Mouse (Mus musculus): ENCODE data around the gene Eln. TPM values are rescaled to one million over a fixed set of nuclear protein-coding genes. Genes with fewer than 3 reads are reported as not detected.
A peak's percentile ranks its signal among the peaks of the same experiment; 100 is the strongest.

Eln gene
- total and polyA plus RNA-seq, 3 experiments: not detected

- Histone ChIP-seq H3K9ac (ENCODE audit: insufficient read depth, low read depth) (no peak overlapping the region), H3K4me2 (ENCODE audit: insufficient read depth, low read depth, poor library complexity, severe bottlenecking) (no peak overlapping the region), H3K79me2 (replicated peaks; ENCODE audit: control insufficient read depth, extremely low read depth, insufficient read depth, poor library complexity, severe bottlenecking) (no peaks in the 10 kb centered on the region), H3K36me3 (replicated peaks in 1 of 2; ENCODE audit: control insufficient read depth in 1 of 2, insufficient read depth in 1 of 2, low read length in 1 of 2) (peaks cover 15 to 89% of the 10 kb centered on the region in 2 experiments), H3K27ac (ENCODE audit: insufficient read depth, low read depth) (no peak overlapping the region), H3K4me1 (ENCODE audit: control insufficient read depth in 1 of 2, insufficient read depth in 2 of 2) (peaks cover 0 to 16% of the 10 kb centered on the region in 2 experiments; a peak in 2 of 4 replicates), H3K9me3 (replicated peaks; ENCODE audit: low read length) (peaks cover 3% of the 10 kb centered on the region), H3K4me3 (replicated peaks in 1 of 3; ENCODE audit: low read depth in 2 of 3, low read length in 2 of 3, poor library complexity in 1 of 3) (no peak overlapping the region), H3K27me3 (replicated peaks) (no peaks in the 10 kb centered on the region)
- in situ Hi-C loops (cut with MboI; ENCODE audit: low pct_ligation_motif_present, low pct_unique_long_range_greater_than_20kb, low sequenced_read_pairs): no loop called here
- no peak for DNase-seq (ENCODE audit: extremely low read depth)
- TF ChIP-seq CTCF (conservative IDR thresholded peaks at IDR 0.05 in 1 of 2, IDR thresholded peaks at IDR 0.05 in 1 of 2; ENCODE audit: low read depth in 2 of 2, low read length in 2 of 2) (0 out of 4 replicates have a peak, but pooled peaks of 1 of the 2 experiments have one; percentile 6), JUND (conservative IDR thresholded peaks at IDR 0.05; ENCODE audit: low read depth, low read length) (no peak)
- dilution Hi-C loops (cut with MboI; ENCODE audit: extremely low pct_ligation_motif_present, extremely low pct_unique_long_range_greater_than_20kb, low sequenced_read_pairs): no loop called here
Measured at GRCm38 (mm10) chr5:134669001-134669708, 78.0 kb downstream of the Eln start.

GRCm38 (mm10) chr5:134668495-134668894 lies 78.6 kb downstream of the Eln start:
- Histone ChIP-seq H3K27ac (ENCODE audit: insufficient read depth, low read depth) (no peak overlapping the region), H3K27me3 (replicated peaks) (no peaks in the 10 kb centered on the region), H3K36me3 (replicated peaks in 1 of 2; ENCODE audit: control insufficient read depth in 1 of 2, insufficient read depth in 1 of 2, low read length in 1 of 2) (peaks cover 19 to 93% of the 10 kb centered on the region in 2 experiments), H3K79me2 (replicated peaks; ENCODE audit: control insufficient read depth, extremely low read depth, insufficient read depth, poor library complexity, severe bottlenecking) (no peaks in the 10 kb centered on the region), H3K4me2 (ENCODE audit: insufficient read depth, low read depth, poor library complexity, severe bottlenecking) (no peak overlapping the region), H3K4me1 (ENCODE audit: control insufficient read depth in 1 of 2, insufficient read depth in 2 of 2) (peaks cover 0 to 16% of the 10 kb centered on the region in 2 experiments; a peak in 2 of 4 replicates), H3K4me3 (replicated peaks in 1 of 3; ENCODE audit: low read depth in 2 of 3, low read length in 2 of 3, poor library complexity in 1 of 3) (no peak overlapping the region), H3K9me3 (replicated peaks; ENCODE audit: low read length) (peaks cover 3% of the 10 kb centered on the region), H3K9ac (ENCODE audit: insufficient read depth, low read depth) (no peak overlapping the region)
- TF ChIP-seq MXI1 (IDR thresholded peaks at IDR 0.05; ENCODE audit: low read depth, low read length) (no peak), SMC3 (IDR thresholded peaks at IDR 0.05; ENCODE audit: low read depth, low read length) (peak; percentile 27; the same call in 1 of the 2 replicates), CHD2 (IDR thresholded peaks at IDR 0.05; ENCODE audit: low read length) (no peak), CTCF (conservative IDR thresholded peaks at IDR 0.05 in 1 of 2, IDR thresholded peaks at IDR 0.05 in 1 of 2; ENCODE audit: low read depth in 2 of 2, low read length in 2 of 2) (peak in 1 of 2 experiments; percentile 52; a peak in 2 of 4 replicates), NRF1 (IDR thresholded peaks at IDR 0.05; ENCODE audit: low read depth, low read length) (no peak)
- no peak for DNase-seq (ENCODE audit: extremely low read depth)
- in situ Hi-C loops (cut with MboI; ENCODE audit: low pct_ligation_motif_present, low pct_unique_long_range_greater_than_20kb, low sequenced_read_pairs): no loop called here
- dilution Hi-C loops (cut with MboI; ENCODE audit: extremely low pct_ligation_motif_present, extremely low pct_unique_long_range_greater_than_20kb, low sequenced_read_pairs): no loop called here

- H3K4me2 ChIP-seq (ENCODE audit: insufficient read depth, low read depth, poor library complexity, severe bottlenecking): no peak overlapping the region
- peaks cover 5 to 19% of the 10 kb centered on the region in 2 experiments for H3K4me1 ChIP-seq (ENCODE audit: control insufficient read depth in 1 of 2, insufficient read depth in 2 of 2)
- no peak overlapping the region for H3K9ac ChIP-seq (ENCODE audit: insufficient read depth, low read depth)
- no peaks in the 10 kb centered on the region for H3K9me3 ChIP-seq (replicated peaks; ENCODE audit: low read length)
- no peak overlapping the region for H3K27ac ChIP-seq (ENCODE audit: insufficient read depth, low read depth)
- TF ChIP-seq MAFK (IDR thresholded peaks at IDR 0.05; ENCODE audit: insufficient replicate concordance, low read length): no peak
- no peak for TF ChIP-seq HCFC1 (IDR thresholded peaks at IDR 0.05; ENCODE audit: low read depth, low read length)
- TF ChIP-seq TBP (conservative IDR thresholded peaks at IDR 0.05; ENCODE audit: low read depth, low read length): no peak
- no peak for TF ChIP-seq USF1 (IDR thresholded peaks at IDR 0.05; ENCODE audit: low read depth, low read length)
- no peak for TF ChIP-seq MYC (IDR thresholded peaks at IDR 0.05; ENCODE audit: low read depth, low read length)
- TF ChIP-seq MXI1 (IDR thresholded peaks at IDR 0.05; ENCODE audit: low read depth, low read length): no peak
- peaks cover 0 to 55% of the 10 kb centered on the region in 2 experiments for H3K36me3 ChIP-seq (replicated peaks in 1 of 2; ENCODE audit: control insufficient read depth in 1 of 2, insufficient read depth in 1 of 2, low read length in 1 of 2)
- in situ Hi-C loops (cut with MboI; ENCODE audit: low pct_ligation_motif_present, low pct_unique_long_range_greater_than_20kb, low sequenced_read_pairs): no loop called here
- no peak for DNase-seq (ENCODE audit: extremely low read depth)
- H3K79me2 ChIP-seq (replicated peaks; ENCODE audit: control insufficient read depth, extremely low read depth, insufficient read depth, poor library complexity, severe bottlenecking): no peaks in the 10 kb centered on the region
- H3K4me3 ChIP-seq (replicated peaks in 1 of 3; ENCODE audit: low read depth in 2 of 3, low read length in 2 of 3, poor library complexity in 1 of 3): no peak overlapping the region
- dilution Hi-C loops (cut with MboI; ENCODE audit: extremely low pct_ligation_motif_present, extremely low pct_unique_long_range_greater_than_20kb, low sequenced_read_pairs): no loop called here
- H3K27me3 ChIP-seq (replicated peaks): no peaks in the 10 kb centered on the region
Measured at GRCm38 (mm10) chr5:134656708-134657107, 90.4 kb downstream of the Eln start.

Other genes starting within 250 kb of the Eln start
- 6.5 and 8.7 TPM in 2 replicates for gene Clip2, start 194.9 kb downstream of the Eln start, total RNA-seq (2012; rRNA removed)
- gene Clip2, start 194.9 kb downstream of the Eln start, total RNA-seq (2014; rRNA removed): 4.7 and 5.4 TPM in 2 replicates
- 15.7 and 16.7 TPM in 2 replicates for gene Clip2, start 194.9 kb downstream of the Eln start, polyA plus RNA-seq (2012; ENCODE audit: insufficient read length, low read depth)
- 0.08 and 0.13 TPM in 2 replicates for gene Syna, start 187.2 kb downstream of the Eln start, total RNA-seq (2012; rRNA removed)
- gene Syna, start 187.2 kb downstream of the Eln start, total RNA-seq (2014; rRNA removed): 0.13 TPM in 1 of 2 replicates, not detected in the other
- 2.3 and 4.0 TPM in 2 replicates for gene Syna, start 187.2 kb downstream of the Eln start, polyA plus RNA-seq (2012; ENCODE audit: insufficient read length, low read depth)
- gene Rfc2, start 166.0 kb downstream of the Eln start, total RNA-seq (2012; rRNA removed): 223 and 237 TPM in 2 replicates
- gene Rfc2, start 166.0 kb downstream of the Eln start, total RNA-seq (2014; rRNA removed): 219 and 222 TPM in 2 replicates
- gene Rfc2, start 166.0 kb downstream of the Eln start, polyA plus RNA-seq (2012; ENCODE audit: insufficient read length, low read depth): 267 and 283 TPM in 2 replicates
- gene Lat2, start 132.3 kb downstream of the Eln start, total RNA-seq (2012; rRNA removed): 89.7 and 100 TPM in 2 replicates
- 121 and 130 TPM in 2 replicates for gene Lat2, start 132.3 kb downstream of the Eln start, total RNA-seq (2014; rRNA removed)
- gene Lat2, start 132.3 kb downstream of the Eln start, polyA plus RNA-seq (2012; ENCODE audit: insufficient read length, low read depth): 108 and 112 TPM in 2 replicates
- gene Eif4h, start 107.8 kb downstream of the Eln start, total RNA-seq (2012; rRNA removed): 408 and 445 TPM in 2 replicates
- gene Eif4h, start 107.8 kb downstream of the Eln start, total RNA-seq (2014; rRNA removed): 432 and 470 TPM in 2 replicates
- 391 and 417 TPM in 2 replicates for gene Eif4h, start 107.8 kb downstream of the Eln start, polyA plus RNA-seq (2012; ENCODE audit: insufficient read length, low read depth)
- 10.8 and 11.5 TPM in 2 replicates for gene Limk1, start 58.7 kb downstream of the Eln start, total RNA-seq (2012; rRNA removed)
- gene Limk1, start 58.7 kb downstream of the Eln start, total RNA-seq (2014; rRNA removed): 6.4 and 7.2 TPM in 2 replicates
- 24.5 and 27.7 TPM in 2 replicates for gene Limk1, start 58.7 kb downstream of the Eln start, polyA plus RNA-seq (2012; ENCODE audit: insufficient read length, low read depth)
- gene Tmem270, start 159.4 kb upstream of the Eln start, total RNA-seq (2012; rRNA removed): not detected in 2 replicates
- gene Tmem270, start 159.4 kb upstream of the Eln start, total RNA-seq (2014; rRNA removed): not detected in 2 replicates
- not detected in 2 replicates for gene Tmem270, start 159.4 kb upstream of the Eln start, polyA plus RNA-seq (2012; ENCODE audit: insufficient read length, low read depth)
- not detected in 2 replicates for gene Cldn13, start 168.2 kb upstream of the Eln start, total RNA-seq (2012; rRNA removed)
- gene Cldn13, start 168.2 kb upstream of the Eln start, total RNA-seq (2014; rRNA removed): not detected in 2 replicates
- gene Cldn13, start 168.2 kb upstream of the Eln start, polyA plus RNA-seq (2012; ENCODE audit: insufficient read length, low read depth): not detected in 2 replicates
- 1.7 and 1.9 TPM in 2 replicates for gene Mettl27, start 185.0 kb upstream of the Eln start, total RNA-seq (2012; rRNA removed)
- gene Mettl27, start 185.0 kb upstream of the Eln start, total RNA-seq (2014; rRNA removed): 0.93 and 1.3 TPM in 2 replicates
- 0.30 and 0.73 TPM in 2 replicates for gene Mettl27, start 185.0 kb upstream of the Eln start, polyA plus RNA-seq (2012; ENCODE audit: insufficient read length, low read depth)
- gene Cldn4, start 199.6 kb upstream of the Eln start, total RNA-seq (2012; rRNA removed): 0.08 TPM in 1 of 2 replicates, not detected in the other
- gene Cldn4, start 199.6 kb upstream of the Eln start, total RNA-seq (2014; rRNA removed): 0.16 and 0.51 TPM in 2 replicates
- gene Cldn4, start 199.6 kb upstream of the Eln start, polyA plus RNA-seq (2012; ENCODE audit: insufficient read length, low read depth): 0.17 and 0.31 TPM in 2 replicates
- not detected in 2 replicates for gene Cldn3, start 238.9 kb upstream of the Eln start, total RNA-seq (2012; rRNA removed)
- gene Cldn3, start 238.9 kb upstream of the Eln start, total RNA-seq (2014; rRNA removed): not detected in 2 replicates
- gene Cldn3, start 238.9 kb upstream of the Eln start, polyA plus RNA-seq (2012; ENCODE audit: insufficient read length, low read depth): not detected in 2 replicates

All from CH12.LX (cell line).